Mouse (Mus musculus) bone marrow macrophage, adult 2 months (primary cell): Measurements from ENCODE around the gene Olfml2a.

Source experiments
- CTCF ChIP-seq: IDR thresholded peaks from 2 replicates; pipeline ENCODE4 v1.5.1; 2012; ENCODE audit warnings: low read depth, mild to moderate bottlenecking, low read length, moderate library complexity
- POLR2A ChIP-seq: IDR thresholded peaks from 2 replicates; pipeline ENCODE4 v1.6.1; 2012; ENCODE audit warnings: mild to moderate bottlenecking, low read depth, low read length, borderline replicate concordance

DNA sequence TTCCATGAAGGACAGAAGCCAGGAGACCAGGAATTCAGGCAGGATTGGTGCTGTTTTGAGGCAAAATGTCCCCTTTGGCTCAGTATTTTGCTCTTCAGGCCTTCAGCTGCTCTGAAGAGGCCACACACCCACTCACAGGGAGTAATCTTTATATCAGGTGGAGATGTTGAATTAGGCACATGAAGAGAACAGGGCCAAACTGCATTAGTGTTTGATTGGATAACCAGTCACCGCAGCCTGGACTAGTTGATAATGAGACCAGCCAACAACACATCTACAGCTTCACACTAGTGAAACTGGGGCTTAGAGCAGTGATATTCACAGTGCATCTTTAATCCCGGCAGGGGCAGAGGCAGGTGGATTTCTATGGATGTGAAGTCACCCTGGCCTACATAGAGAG lies 57.2 kb downstream of the Olfml2a start:
- TF ChIP-seq POLR2A (no peak), CTCF (no peak)
